Mouse (Mus musculus) MEL (cell line): Measurements from ENCODE around the gene Otoa.

Experiments used
- CTCF ChIP-seq, 3 experiments: IDR thresholded peaks in 2 of 3; conservative IDR thresholded peaks in 1 of 3; 2 replicates each; pipeline ENCODE4 v1.5.1; 2011 to 2012; ENCODE audit warnings: low read length in 3 of 3, low read depth in 2 of 3, mild to moderate bottlenecking in 2 of 3, improper control_type of control experiment in 1 of 3, inconsistent platforms in 1 of 3, mixed read lengths in 1 of 3, moderate library complexity in 1 of 3; ENCODE audit not compliant: control insufficient read depth in 1 of 3, insufficient read depth in 1 of 3, poor library complexity in 1 of 3, severe bottlenecking in 1 of 3
- GATA1 ChIP-seq: IDR thresholded peaks from 2 replicates; pipeline ENCODE4 v1.6.1; 2011; ENCODE audit warnings: low read depth, low read length, improper control_type of control experiment
- MAX ChIP-seq: IDR thresholded peaks from 2 replicates; pipeline ENCODE4 v1.6.1; 2011; ENCODE audit warnings: low read length, improper control_type of control experiment
- TBP ChIP-seq: IDR thresholded peaks from 2 replicates; pipeline ENCODE4 v1.8.0; 2011; ENCODE audit warnings: low read depth, low read length, improper control_type of control experiment
- USF1 ChIP-seq: IDR thresholded peaks from 2 replicates; pipeline ENCODE4 v1.6.1; 2014; ENCODE audit warnings: low read depth, mild to moderate bottlenecking, inconsistent platforms, low read length, improper control_type of control experiment, moderate library complexity

- TF ChIP-seq USF1: no peak
- no peak for TF ChIP-seq CTCF (IDR thresholded peaks at IDR 0.05 in 2 of 3, conservative IDR thresholded peaks at IDR 0.05 in 1 of 3; ENCODE audit: control insufficient read depth in 1 of 3, insufficient read depth in 1 of 3, low read depth in 2 of 3, low read length in 3 of 3, poor library complexity in 1 of 3, severe bottlenecking in 1 of 3)
- TF ChIP-seq GATA1: no peak
- TF ChIP-seq TBP: no peak
- no peak for TF ChIP-seq MAX
Measured at GRCm38 (mm10) chr7:121034701-121035141, 46.7 kb upstream of the Otoa start.
